Comparison of ENCODE assay signal across 9 mouse cellular contexts in genomic region chr17:44617741-44618140, GRCm38 (mm10).
A peak's percentile ranks its signal among the peaks of the same experiment; 100 is the strongest.
DNase-seq lines count a peak whose midpoint lies in the region; ATAC-seq and TF ChIP-seq lines count a peak whose summit lies in the region.
"Had no signal": no experiment of that assay in that cellular context is flagged by ENCODE, and none has a peak within 500 bp of the region (broad histone marks: within the 10 kb centered on the region; RNA-seq: fewer than 3 reads in every experiment).

No protein-coding gene starts in this region.

- no peak overlapping the region for H3K4me3 ChIP-seq in kidney, postnatal 0 days (replicated peaks; ENCODE audit: low read depth, low read length)
- no peak overlapping the region; the same call in 1 of the 2 replicates for H3K4me3 ChIP-seq in limb, embryonic 12.5 days (replicated peaks)

- no peaks in the 10 kb centered on the region for H3K9me3 ChIP-seq in kidney, postnatal 0 days (replicated peaks; ENCODE audit: low read length)
- H3K9me3 ChIP-seq in limb, embryonic 12.5 days: no peaks in the 10 kb centered on the region

- TF ChIP-seq CTCF in kidney, postnatal 0 days (IDR thresholded peaks at IDR 0.05; ENCODE audit: low read depth): no peak

- no peak overlapping the region for H3K4me2 ChIP-seq in kidney, postnatal 0 days (ENCODE audit: low read length)
- peak overlapping the region; percentile 56 for H3K4me2 ChIP-seq in limb, embryonic 12.5 days

- H3K9ac ChIP-seq in kidney, postnatal 0 days (ENCODE audit: low read depth, low read length): no peak overlapping the region
- H3K9ac ChIP-seq in limb, embryonic 12.5 days (replicated peaks): no peak overlapping the region

- no peak for ATAC-seq in kidney, postnatal 0 days (replicated peaks; ENCODE audit: low FRiP score, low read depth)
- ATAC-seq in limb, embryonic 12.5 days (ENCODE audit: insufficient number of reproducible peaks, insufficient read depth, low FRiP score, low TSS enrichment, low read depth): 0 out of 2 replicates have a peak, but pooled peaks have one; percentile 27

- no peaks in the 10 kb centered on the region for H3K4me1 ChIP-seq in kidney, postnatal 0 days (replicated peaks; ENCODE audit: insufficient read depth, low read length)
- H3K4me1 ChIP-seq in limb, embryonic 12.5 days (replicated peaks): peaks cover 45% of the 10 kb centered on the region

- H3K27ac ChIP-seq in kidney, postnatal 0 days: peak overlapping the region; percentile 60
- H3K27ac ChIP-seq in limb, embryonic 12.5 days: peak overlapping the region; percentile 73

- DNase-seq in kidney, postnatal 0 days (ENCODE audit: low spot score): no peak
- no peak for DNase-seq in kidney, postnatal 10 days
- peak; percentile 16 for DNase-seq in Muller cell, postnatal 12 days (ENCODE audit: inconsistent ontology term)
- peak; percentile 20 for DNase-seq in adipocyte (ENCODE audit: low spot score)
- no peak for DNase-seq in spleen, postnatal 36 days (ENCODE audit: low spot score in 2 of 2)
- DNase-seq in ovary, adult 18-20 months (ENCODE audit: low spot score): no peak
- DNase-seq in cerebellum, postnatal 36 days: no peak
- DNase-seq: thymus, adult 18-20 months had no signal

- no peaks in the 10 kb centered on the region for H3K36me3 ChIP-seq in kidney, postnatal 0 days (ENCODE audit: insufficient read depth, low read length)
- no peaks in the 10 kb centered on the region for H3K36me3 ChIP-seq in limb, embryonic 12.5 days

- no peaks in the 10 kb centered on the region for H3K27me3 ChIP-seq in kidney, postnatal 0 days (ENCODE audit: insufficient read depth, low read length)
- H3K27me3 ChIP-seq in limb, embryonic 12.5 days: peaks cover 12% of the 10 kb centered on the region

- 63% methylated on average over 2 of the region's 2 CpGs for WGBS in kidney, postnatal 0 days
- WGBS in limb, embryonic 12.5 days: 48% methylated on average over 2 of the region's 2 CpGs

Comparison
In these comparisons a context has a peak if more than half of its experiments do, and no peak if none do; other contexts are left out.
1. DNase-seq: peak in Muller cell, postnatal 12 days (single experiment) and adipocyte (single experiment); none in kidney, postnatal 0 days (single experiment), kidney, postnatal 10 days (single experiment), spleen, postnatal 36 days (0 of 2), ovary, adult 18-20 months (single experiment) and cerebellum, postnatal 36 days (0 of 2).